Mouse (Mus musculus) embryonic facial prominence, embryonic 12.5 days (tissue): ENCODE measurements around the gene Gm9970. TPM values are rescaled to one million over a fixed set of nuclear protein-coding genes. Genes with fewer than 3 reads are reported as not detected.
"Not testable (repeated sequence)": the region's sequence is repeated elsewhere in the genome, so short reads cannot be mapped to it uniquely, and the experiment has no call there.

Experiments
- ATAC-seq: fragments of 200-750 bp; cut with Nextera tagmentation; 2 replicates; pipeline ENCODE4 v1.8.0; 2017; ENCODE audit not compliant: insufficient number of reproducible peaks, insufficient read depth, low FRiP score, low TSS enrichment
- H3K27ac ChIP-seq: fragments of 300-500 bp; sonication (generic); 2 replicates; pipeline ENCODE4 v1.5.1; 2016; ENCODE audit warnings: mild to moderate bottlenecking
- H3K27me3 ChIP-seq: fragments of 300-500 bp; sonication (generic); 2 replicates; pipeline ENCODE4 v1.6.1; 2016; ENCODE audit warnings: mild to moderate bottlenecking, moderate library complexity
- H3K36me3 ChIP-seq: fragments of 300-500 bp; sonication (generic); 2 replicates; pipeline ENCODE4 v1.6.1; 2016; ENCODE audit warnings: mild to moderate bottlenecking
- H3K4me1 ChIP-seq: fragments of 300-500 bp; sonication (generic); 2 replicates; pipeline ENCODE4 v1.6.1; 2016
- H3K4me2 ChIP-seq: fragments of 300-500 bp; sonication (generic); replicated peaks from 2 replicates; pipeline ENCODE4 v1.6.1; 2016; ENCODE audit warnings: mild to moderate bottlenecking, moderate library complexity
- H3K4me3 ChIP-seq: fragments of 300-500 bp; sonication (generic); 2 replicates; pipeline ENCODE4 v1.5.1; 2016; ENCODE audit warnings: mild to moderate bottlenecking
- H3K9ac ChIP-seq: fragments of 300-500 bp; sonication (generic); 2 replicates; pipeline ENCODE4 v1.6.1; 2016; ENCODE audit warnings: mild to moderate bottlenecking, moderate library complexity
- H3K9me3 ChIP-seq: fragments of 300-500 bp; sonication (generic); 2 replicates; pipeline ENCODE4 v1.6.1; 2016; ENCODE audit warnings: mild to moderate bottlenecking, moderate library complexity
- WGBS: fragments of 180-500 bp; shearing (Covaris S2); methylation state at CpG from one replicate; pipeline ENCODE4 v1.1.7; 2016; 5-methylcytosine and 5-hydroxymethylcytosine counted together
- polyA plus RNA-seq: library from polyadenylated mRNA; unstranded; fragments of >200 nt; fragmentation: Nextera tagmentation; extraction: Ambion mirVana; gene quantifications from 2 replicates; pipeline ENCODE4 v1.2.1, GENCODE M21; 2016

The Gm9970 gene
- polyA plus RNA-seq, 1 experiment from 2014 or later = 0.43 TPM

DNA sequence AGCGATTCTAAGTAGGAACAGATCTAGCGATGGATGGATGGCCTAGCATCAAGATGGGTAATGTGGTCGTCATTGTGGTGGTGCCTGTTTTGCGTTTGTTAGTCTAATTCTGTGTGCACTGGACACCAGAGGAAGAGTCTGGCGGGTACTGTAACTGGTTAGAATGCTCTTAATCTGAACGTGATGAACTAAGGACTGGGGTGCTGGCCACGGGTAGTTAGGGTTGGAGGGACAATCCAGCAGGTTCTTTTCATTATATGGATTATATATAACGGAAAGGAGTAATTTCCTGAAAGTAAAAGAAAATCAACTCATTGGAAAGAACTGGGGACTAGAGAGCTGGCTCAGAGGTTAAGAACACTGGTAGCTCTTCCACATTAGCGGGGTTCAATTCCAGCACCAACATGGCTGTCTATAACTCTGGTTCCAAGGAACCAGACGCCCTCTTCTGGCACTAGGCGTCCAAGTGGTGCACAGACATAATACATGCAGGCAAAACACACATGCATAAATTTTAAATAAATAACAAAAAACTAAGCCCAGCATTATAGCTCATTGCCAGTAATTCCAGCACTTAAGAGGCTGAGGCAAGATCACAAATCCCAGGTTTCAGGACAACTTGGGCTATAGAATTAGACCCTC, 19.6 kb downstream of the Gm9970 start:
- Histone ChIP-seq H3K4me2 (peak overlapping the region; percentile 82), H3K9ac (peak overlapping the region; percentile 92), H3K9me3 (no peaks in the 10 kb centered on the region), H3K4me1 (peaks cover 6% of the 10 kb centered on the region), H3K4me3 (peak overlapping the region; percentile 100), H3K27ac (peak overlapping the region; percentile 94), H3K36me3 (no peaks in the 10 kb centered on the region), H3K27me3 (no peaks in the 10 kb centered on the region)
- no peak for ATAC-seq
- WGBS = 13% methylated on average over 11 of the region's 11 CpGs

- no peaks in the 10 kb centered on the region for H3K27me3 ChIP-seq
- no peaks in the 10 kb centered on the region for H3K36me3 ChIP-seq
- H3K9me3 ChIP-seq = no peaks in the 10 kb centered on the region
- peak within 1 kb of the TSS; percentile 94 for H3K27ac ChIP-seq
- WGBS = under 1% methylated on average over 70 of the region's 70 CpGs
- peak within 1 kb of the TSS; percentile 82 for H3K4me2 ChIP-seq
- peak; percentile 92 for ATAC-seq
- peak within 1 kb of the TSS; percentile 92 for H3K9ac ChIP-seq
- H3K4me1 ChIP-seq = peaks cover 6% of the 10 kb centered on the region
- H3K4me3 ChIP-seq = peak within 1 kb of the TSS; percentile 100
Observed at GRCm38 (mm10) chr5:31220448-31221303, 20.4 kb downstream of the Gm9970 start, which contains the start of gene Ppm1g. Ppm1g (minus strand) TSS chr5:31220687.

GRCm38 (mm10) chr5:31219911-31220447, 21.1 kb downstream of the Gm9970 start:
- peaks cover 6% of the 10 kb centered on the region for H3K4me1 ChIP-seq
- H3K4me3 ChIP-seq = peak overlapping the region; percentile 100
- H3K27ac ChIP-seq = peak overlapping the region; percentile 94
- H3K4me2 ChIP-seq = peak overlapping the region; percentile 82
- WGBS = under 1% methylated on average over 40 of the region's 40 CpGs
- H3K9me3 ChIP-seq = no peaks in the 10 kb centered on the region
- H3K9ac ChIP-seq = peak overlapping the region; percentile 92
- no peaks in the 10 kb centered on the region for H3K36me3 ChIP-seq
- no peaks in the 10 kb centered on the region for H3K27me3 ChIP-seq
- peak; percentile 74 for ATAC-seq

DNA sequence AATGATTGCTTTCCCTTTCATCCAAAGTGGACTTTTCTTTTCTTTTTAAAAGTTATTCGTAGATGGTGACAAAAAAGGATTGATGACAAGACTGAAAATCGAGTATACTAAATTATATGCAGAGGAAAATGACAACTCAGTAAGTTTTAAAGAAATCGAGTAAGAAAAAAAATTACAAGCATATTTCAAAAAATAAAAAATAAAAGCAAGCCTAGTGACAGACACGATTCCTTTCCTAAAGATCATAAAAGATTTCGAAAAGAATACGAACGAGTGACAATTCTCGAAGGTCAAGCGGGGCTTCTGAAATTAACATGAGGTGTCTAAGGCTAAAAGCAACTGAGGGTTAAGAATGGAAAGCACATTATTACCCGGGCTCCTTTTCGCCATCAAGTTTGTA, 21.6 kb downstream of the Gm9970 start:
- Histone ChIP-seq H3K4me3 (peak overlapping the region; percentile 100), H3K4me2 (peak overlapping the region; percentile 82), H3K9me3 (no peaks in the 10 kb centered on the region), H3K36me3 (no peaks in the 10 kb centered on the region), H3K27ac (peak overlapping the region; percentile 94), H3K4me1 (peaks cover 6% of the 10 kb centered on the region), H3K9ac (peak overlapping the region; percentile 92), H3K27me3 (no peaks in the 10 kb centered on the region)
- WGBS = 2% methylated on average over 11 of the region's 11 CpGs
- no peak for ATAC-seq

DNA sequence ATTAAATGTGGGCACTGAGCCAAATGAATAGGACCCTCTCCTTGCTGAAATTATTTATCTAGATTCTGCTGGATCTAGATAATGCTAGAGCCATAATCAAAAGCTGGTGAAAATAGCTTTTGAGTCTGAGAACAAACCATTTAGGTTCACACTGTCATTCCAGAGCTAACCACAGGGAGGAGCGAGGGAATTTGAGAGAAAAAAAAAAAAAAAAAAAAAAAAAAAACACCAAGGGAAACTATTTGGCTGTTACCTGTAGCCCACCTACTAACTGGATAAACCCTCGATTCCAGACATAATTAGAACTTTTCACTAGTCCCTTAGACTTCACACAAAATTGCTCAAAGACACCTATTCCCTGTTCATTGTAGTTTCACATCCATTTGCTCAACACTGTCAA, 22.0 kb downstream of the Gm9970 start:
- H3K9me3 ChIP-seq = no peaks in the 10 kb centered on the region
- H3K4me3 ChIP-seq = peak overlapping the region; percentile 100
- H3K36me3 ChIP-seq = no peaks in the 10 kb centered on the region
- no peak overlapping the region for H3K27ac ChIP-seq
- ATAC-seq = no peak
- H3K9ac ChIP-seq = no peak overlapping the region
- H3K4me1 ChIP-seq = peaks cover 6% of the 10 kb centered on the region
- H3K27me3 ChIP-seq = no peaks in the 10 kb centered on the region
- peak overlapping the region; percentile 82 for H3K4me2 ChIP-seq
- WGBS = 0% methylated on average over 2 of the region's 2 CpGs

DNA sequence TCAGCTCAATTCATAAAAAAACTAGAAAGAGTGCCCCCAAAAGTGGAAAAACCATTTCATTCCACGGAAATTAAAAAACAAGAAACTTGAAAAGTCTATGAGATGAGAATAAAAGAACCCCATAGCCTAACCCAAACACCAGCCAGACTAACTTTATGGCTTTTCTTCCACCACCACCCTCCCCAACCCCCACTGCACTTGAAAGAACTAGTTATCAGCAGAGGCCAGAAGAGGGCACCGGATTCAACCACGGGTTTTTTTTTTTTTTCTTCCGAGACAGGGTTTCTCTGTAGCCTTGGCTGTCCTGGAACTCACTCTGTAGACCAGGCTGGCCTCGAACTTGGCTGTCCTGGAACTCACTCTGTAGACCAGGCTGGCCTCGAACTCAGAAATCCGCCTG, 22.7 kb downstream of the Gm9970 start:
- no peak overlapping the region for H3K4me3 ChIP-seq
- no peak overlapping the region for H3K4me2 ChIP-seq
- no peaks in the 10 kb centered on the region for H3K27me3 ChIP-seq
- no peak overlapping the region for H3K9ac ChIP-seq
- no peaks in the 10 kb centered on the region for H3K36me3 ChIP-seq
- H3K27ac ChIP-seq = no peak overlapping the region
- no peak for ATAC-seq
- WGBS = 74% methylated on average over 7 of the region's 7 CpGs
- peaks cover 6% of the 10 kb centered on the region for H3K4me1 ChIP-seq
- no peaks in the 10 kb centered on the region for H3K9me3 ChIP-seq

- H3K36me3 ChIP-seq, H3K4me1 ChIP-seq, H3K4me2 ChIP-seq, H3K9ac ChIP-seq, H3K27me3 ChIP-seq, H3K4me3 ChIP-seq, ATAC-seq, H3K27ac ChIP-seq, H3K9me3 ChIP-seq: not testable (repeated sequence)
- 90% methylated on average over 6 of the region's 6 CpGs for WGBS
Observed at GRCm38 (mm10) chr5:31216554-31216953, 24.5 kb downstream of the Gm9970 start.

DNA sequence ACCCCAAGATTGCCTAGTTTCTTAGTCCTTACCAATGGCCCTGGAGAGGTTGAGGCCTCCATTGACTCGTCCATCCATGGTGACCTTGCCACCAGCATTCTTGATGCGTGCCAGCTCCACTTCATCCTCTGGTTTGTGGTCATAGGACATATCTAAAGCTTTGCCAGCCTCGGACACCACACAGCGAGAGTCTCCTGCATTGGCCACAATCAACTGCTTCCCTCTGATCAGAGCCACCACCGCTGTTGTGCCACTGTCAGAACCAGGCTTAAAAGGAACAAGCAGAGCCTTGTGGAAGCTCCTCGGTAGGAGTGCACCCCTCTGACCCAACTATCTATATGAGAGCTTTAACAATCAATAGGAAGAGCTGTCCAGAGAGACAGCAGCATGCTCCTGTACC, 36.6 kb downstream of the Gm9970 start:
- H3K36me3 ChIP-seq = peaks cover 63% of the 10 kb centered on the region
- no peak overlapping the region for H3K9ac ChIP-seq
- 92% methylated on average over 6 of the region's 6 CpGs for WGBS
- H3K4me1 ChIP-seq = peaks cover 15% of the 10 kb centered on the region; the same call in 1 of the 2 replicates
- no peak for ATAC-seq
- H3K4me2 ChIP-seq = no peak overlapping the region
- no peak overlapping the region for H3K27ac ChIP-seq
- H3K4me3 ChIP-seq = no peak overlapping the region
- peaks cover 4% of the 10 kb centered on the region; the same call in 1 of the 2 replicates for H3K9me3 ChIP-seq
- no peaks in the 10 kb centered on the region for H3K27me3 ChIP-seq

DNA sequence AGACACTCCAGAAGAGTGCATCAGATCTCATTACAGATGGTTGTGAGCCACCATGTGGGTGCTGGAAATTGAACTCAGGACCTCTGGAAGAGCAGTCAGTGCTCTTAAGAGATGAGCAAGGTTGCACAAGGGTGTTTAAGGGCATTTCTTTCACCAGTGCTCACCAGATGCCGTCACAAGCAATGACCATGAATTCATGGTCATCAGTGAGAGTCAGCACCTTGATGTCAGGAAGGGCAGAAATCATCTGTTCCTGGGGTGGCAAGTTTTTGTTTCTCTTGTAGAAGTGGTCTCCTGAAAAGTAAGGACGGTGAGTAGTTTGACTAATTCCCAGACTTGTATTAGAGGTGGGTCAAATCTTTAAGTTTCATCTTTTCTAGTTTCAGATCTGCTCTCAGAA, 37.2 kb downstream of the Gm9970 start:
- no peaks in the 10 kb centered on the region for H3K27me3 ChIP-seq
- no peak overlapping the region for H3K4me2 ChIP-seq
- no peak overlapping the region for H3K9ac ChIP-seq
- peaks cover 4% of the 10 kb centered on the region; the same call in 1 of the 2 replicates for H3K9me3 ChIP-seq
- H3K27ac ChIP-seq = no peak overlapping the region
- H3K4me3 ChIP-seq = no peak overlapping the region
- ATAC-seq = no peak
- H3K4me1 ChIP-seq = peaks cover 15% of the 10 kb centered on the region; the same call in 1 of the 2 replicates
- H3K36me3 ChIP-seq = peaks cover 69% of the 10 kb centered on the region
- 94% methylated on average over 2 of the region's 2 CpGs for WGBS

DNA sequence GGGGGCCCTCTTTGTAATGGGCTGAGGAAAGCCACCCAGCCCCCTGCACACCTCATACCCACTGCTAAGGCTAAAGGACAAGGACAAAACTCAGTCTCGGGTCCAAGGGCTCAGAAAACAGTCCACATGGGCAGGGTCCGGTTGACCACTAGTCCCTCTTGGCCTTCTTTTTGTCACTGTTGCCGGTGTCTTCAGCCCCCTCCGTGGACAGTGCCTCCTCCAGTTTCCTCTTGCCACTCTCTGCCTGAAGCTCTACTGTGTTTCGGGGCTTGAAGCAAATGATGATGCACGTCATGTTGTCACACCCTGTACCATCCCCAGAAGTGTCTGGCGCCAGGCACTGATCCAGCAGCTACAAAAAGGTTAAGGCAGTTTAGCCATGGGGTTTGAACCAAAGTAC, 38.1 kb downstream of the Gm9970 start:
- 86% methylated on average over 7 of the region's 7 CpGs for WGBS
- Histone ChIP-seq H3K9ac (peak overlapping the region; percentile 61; the same call in 1 of the 2 replicates), H3K27me3 (no peaks in the 10 kb centered on the region), H3K4me2 (peak overlapping the region; percentile 64), H3K4me1 (peaks cover 15% of the 10 kb centered on the region; the same call in 1 of the 2 replicates), H3K9me3 (peaks cover 4% of the 10 kb centered on the region; the same call in 1 of the 2 replicates), H3K4me3 (peak overlapping the region; percentile 82), H3K36me3 (peaks cover 75% of the 10 kb centered on the region), H3K27ac (peak overlapping the region; percentile 88; the same call in 1 of the 2 replicates)
- ATAC-seq = no peak

GRCm38 (mm10) chr5:31201742-31202590, 39.1 kb downstream of the Gm9970 start, which contains the start of gene Zfp513:
Zfp513 (minus strand) TSS chr5:31202303.
- Histone ChIP-seq H3K4me3 (peak within 1 kb of the TSS; percentile 82), H3K4me1 (peaks cover 15% of the 10 kb centered on the region; the same call in 1 of the 2 replicates), H3K36me3 (peaks cover 75% of the 10 kb centered on the region), H3K4me2 (peak within 1 kb of the TSS; percentile 78), H3K9ac (peak within 1 kb of the TSS; percentile 89), H3K27ac (peak within 1 kb of the TSS; percentile 88), H3K27me3 (no peaks in the 10 kb centered on the region), H3K9me3 (peaks cover 4% of the 10 kb centered on the region; the same call in 1 of the 2 replicates)
- ATAC-seq = peak; percentile 98
- under 1% methylated on average over 53 of the region's 53 CpGs for WGBS
